Comparison of ENCODE assay signal across 7 mouse cellular contexts in genomic region chr1:75487040-75487404, GRCm38 (mm10). TPM values are rescaled to one million over a fixed set of nuclear protein-coding genes. Genes with fewer than 3 reads are reported as not detected.
A peak's percentile ranks its signal among the peaks of the same experiment; 100 is the strongest.
DNase-seq lines count a peak whose midpoint lies in the region; ATAC-seq and TF ChIP-seq lines count a peak whose summit lies in the region.

No protein-coding gene starts in this region.

- H3K36me3 ChIP-seq in lung, embryonic 15.5 days, result peaks cover 22% of the 10 kb centered on the region
- H3K36me3 ChIP-seq in intestine, postnatal 0 days (ENCODE audit: control insufficient read depth, insufficient read depth), result peaks cover 14% of the 10 kb centered on the region

- H3K27me3 ChIP-seq in lung, embryonic 15.5 days, result peaks cover 74% of the 10 kb centered on the region
- H3K27me3 ChIP-seq in intestine, postnatal 0 days (replicated peaks; ENCODE audit: control insufficient read depth, insufficient read depth, low read length), result peaks cover 21% of the 10 kb centered on the region

- H3K27ac ChIP-seq in lung, embryonic 15.5 days, result no peak overlapping the region
- no peak overlapping the region for H3K27ac ChIP-seq in embryonic fibroblast, embryonic 13.5 days (ENCODE audit: insufficient read depth, low read length)
- H3K27ac ChIP-seq in intestine, postnatal 0 days (ENCODE audit: low read depth, low read length), result no peak overlapping the region
- H3K27ac ChIP-seq in olfactory bulb, adult 2 months (ENCODE audit: insufficient read depth, low read depth, low read length), result no peak overlapping the region

- H3K4me1 ChIP-seq in lung, embryonic 15.5 days, result peaks cover 13% of the 10 kb centered on the region
- no peaks in the 10 kb centered on the region; the same call in 1 of the 2 replicates for H3K4me1 ChIP-seq in embryonic fibroblast, embryonic 13.5 days (ENCODE audit: control insufficient read depth, insufficient read depth, low read length)
- 0 out of 2 replicates have a peak, but pooled peaks cover 5% of the 10 kb centered on the region for H3K4me1 ChIP-seq in intestine, postnatal 0 days (replicated peaks; ENCODE audit: control insufficient read depth, insufficient read depth, low read length)
- peaks cover 30% of the 10 kb centered on the region for H3K4me1 ChIP-seq in olfactory bulb, adult 2 months (ENCODE audit: control insufficient read depth, insufficient read depth, low read length)

- ATAC-seq in lung, embryonic 15.5 days (ENCODE audit: borderline replicate concordance, extremely low read depth, low FRiP score, low TSS enrichment), result no peak
- ATAC-seq in intestine, postnatal 0 days, result no peak

- no peak for TF ChIP-seq CTCF in embryonic fibroblast, embryonic 13.5 days (IDR thresholded peaks at IDR 0.05; ENCODE audit: borderline replicate concordance, insufficient read depth, low read length)
- no peak for TF ChIP-seq CTCF in intestine, postnatal 0 days (IDR thresholded peaks at IDR 0.05; ENCODE audit: low read depth)
- TF ChIP-seq CTCF in olfactory bulb, adult 2 months (IDR thresholded peaks at IDR 0.05; ENCODE audit: insufficient read depth, low read depth, low read length), result no peak

- TF ChIP-seq POLR2A in embryonic fibroblast, embryonic 13.5 days (IDR thresholded peaks at IDR 0.05; ENCODE audit: low read depth, low read length), result no peak
- TF ChIP-seq POLR2A in olfactory bulb, adult 2 months (IDR thresholded peaks at IDR 0.05; ENCODE audit: insufficient read depth, low read depth, low read length), result no peak

- DNase-seq in lung, postnatal 36 days, result no peak
- DNase-seq in gastrocnemius, adult 18-20 months (ENCODE audit: low spot score), result no peak
- DNase-seq in thymus, postnatal 0 days (ENCODE audit: low spot score), result no peak

- no peak overlapping the region for H3K9ac ChIP-seq in lung, embryonic 15.5 days
- no peak overlapping the region for H3K9ac ChIP-seq in intestine, postnatal 0 days (ENCODE audit: low read depth, low read length)

- H3K9me3 ChIP-seq in lung, embryonic 15.5 days, result no peaks in the 10 kb centered on the region
- H3K9me3 ChIP-seq in intestine, postnatal 0 days (ENCODE audit: control insufficient read depth), result no peaks in the 10 kb centered on the region

- H3K4me3 ChIP-seq in lung, embryonic 15.5 days, result peak overlapping the region; percentile 49
- H3K4me3 ChIP-seq in embryonic fibroblast, embryonic 13.5 days (ENCODE audit: insufficient read depth, low read length), result peak overlapping the region; percentile 51
- H3K4me3 ChIP-seq in intestine, postnatal 0 days (ENCODE audit: low read depth, low read length), result peak overlapping the region; percentile 43
- peak overlapping the region; percentile 56 for H3K4me3 ChIP-seq in olfactory bulb, adult 2 months (ENCODE audit: insufficient read depth, low read depth, low read length)

- 2% methylated on average over 13 of the region's 13 CpGs for WGBS in lung, embryonic 15.5 days
- 2% methylated on average over 13 of the region's 13 CpGs for WGBS in intestine, postnatal 0 days
- 3% methylated on average over 13 of the region's 13 CpGs for WGBS in olfactory bulb, adult 2 months

- peak overlapping the region; percentile 80 for H3K4me2 ChIP-seq in lung, embryonic 15.5 days
- H3K4me2 ChIP-seq in intestine, postnatal 0 days (replicated peaks; ENCODE audit: low read depth), result peak overlapping the region; percentile 79

RNA-seq across cellular contexts. Expression of gene Tmem198, which starts 7.7 kb away (rescaled TPM):
- polyA plus RNA-seq in lung, embryonic 15.5 days (2015; fragmentation: Nextera tagmentation; extraction: Ambion mirVana), result 0.65 and 0.82 TPM in 2 replicates
- polyA plus RNA-seq in embryonic fibroblast, embryonic 13.5 days (2011; ENCODE audit: insufficient read length, low read depth, missing spikeins), result 0.70 and 1.2 TPM in 2 replicates
- polyA plus RNA-seq in intestine, postnatal 0 days (2015; fragmentation: Nextera tagmentation; extraction: Ambion mirVana), result 1.3 and 1.6 TPM in 2 replicates
- polyA plus RNA-seq in olfactory bulb, adult 2 months (2012; ENCODE audit: insufficient read depth, insufficient read length, low replicate concordance, missing spikeins), result not detected in 2 replicates
- under 1 TPM in 1 of 2 experiments, not detected in 1; 0.36 TPM for total RNA-seq in gastrocnemius, adult 18-20 months (2021)
- polyA plus RNA-seq in thymus, postnatal 0 days (2015; fragmentation: Nextera tagmentation; extraction: Ambion mirVana), result 0.30 and 0.39 TPM in 2 replicates

RNA-seq across cellular contexts. Expression of gene Chpf, which starts 7.9 kb away (rescaled TPM):
- polyA plus RNA-seq in lung, embryonic 15.5 days (2015; fragmentation: Nextera tagmentation; extraction: Ambion mirVana), result 29.5 and 31.1 TPM in 2 replicates
- polyA plus RNA-seq in embryonic fibroblast, embryonic 13.5 days (2011; ENCODE audit: insufficient read length, low read depth, missing spikeins), result 68.1 and 82.3 TPM in 2 replicates
- polyA plus RNA-seq in intestine, postnatal 0 days (2015; fragmentation: Nextera tagmentation; extraction: Ambion mirVana), result 21.8 and 22.3 TPM in 2 replicates
- polyA plus RNA-seq in olfactory bulb, adult 2 months (2012; ENCODE audit: insufficient read depth, insufficient read length, low replicate concordance, missing spikeins), result not detected in 2 replicates
- 1 to 10 TPM; 3.7 to 4.4 TPM for total RNA-seq in gastrocnemius, adult 18-20 months (2021)
- 10.7 and 11.4 TPM in 2 replicates for polyA plus RNA-seq in thymus, postnatal 0 days (2015; fragmentation: Nextera tagmentation; extraction: Ambion mirVana)

RNA-seq across cellular contexts. Expression of gene Obsl1, which starts 19.2 kb away (rescaled TPM):
- polyA plus RNA-seq in lung, embryonic 15.5 days (2015; fragmentation: Nextera tagmentation; extraction: Ambion mirVana), result 74.0 and 77.9 TPM in 2 replicates
- polyA plus RNA-seq in embryonic fibroblast, embryonic 13.5 days (2011; ENCODE audit: insufficient read length, low read depth, missing spikeins), result 34.9 and 40.0 TPM in 2 replicates
- polyA plus RNA-seq in intestine, postnatal 0 days (2015; fragmentation: Nextera tagmentation; extraction: Ambion mirVana), result 17.1 and 17.6 TPM in 2 replicates
- polyA plus RNA-seq in olfactory bulb, adult 2 months (2012; ENCODE audit: insufficient read depth, insufficient read length, low replicate concordance, missing spikeins), result not detected in 2 replicates
- total RNA-seq in gastrocnemius, adult 18-20 months (2021), result 10 to 100 TPM; 25.0 to 30.0 TPM
- polyA plus RNA-seq in thymus, postnatal 0 days (2015; fragmentation: Nextera tagmentation; extraction: Ambion mirVana), result 9.9 and 10.2 TPM in 2 replicates

RNA-seq across cellular contexts. Expression of gene Inha, which starts 19.9 kb away (rescaled TPM):
- 3.6 and 4.6 TPM in 2 replicates for polyA plus RNA-seq in lung, embryonic 15.5 days (2015; fragmentation: Nextera tagmentation; extraction: Ambion mirVana)
- 3.5 and 5.5 TPM in 2 replicates for polyA plus RNA-seq in embryonic fibroblast, embryonic 13.5 days (2011; ENCODE audit: insufficient read length, low read depth, missing spikeins)
- polyA plus RNA-seq in intestine, postnatal 0 days (2015; fragmentation: Nextera tagmentation; extraction: Ambion mirVana), result 3.2 and 3.3 TPM in 2 replicates
- polyA plus RNA-seq in olfactory bulb, adult 2 months (2012; ENCODE audit: insufficient read depth, insufficient read length, low replicate concordance, missing spikeins), result not detected in 2 replicates
- 1 to 10 TPM; 1.1 to 1.7 TPM for total RNA-seq in gastrocnemius, adult 18-20 months (2021)
- polyA plus RNA-seq in thymus, postnatal 0 days (2015; fragmentation: Nextera tagmentation; extraction: Ambion mirVana), result 1.7 TPM in 2 replicates

RNA-seq across cellular contexts. Expression of gene Stk11ip, which starts 34.3 kb away (rescaled TPM):
- 20.7 and 20.8 TPM in 2 replicates for polyA plus RNA-seq in lung, embryonic 15.5 days (2015; fragmentation: Nextera tagmentation; extraction: Ambion mirVana)
- polyA plus RNA-seq in embryonic fibroblast, embryonic 13.5 days (2011; ENCODE audit: insufficient read length, low read depth, missing spikeins), result 8.7 and 13.4 TPM in 2 replicates
- 9.7 and 11.2 TPM in 2 replicates for polyA plus RNA-seq in intestine, postnatal 0 days (2015; fragmentation: Nextera tagmentation; extraction: Ambion mirVana)
- polyA plus RNA-seq in olfactory bulb, adult 2 months (2012; ENCODE audit: insufficient read depth, insufficient read length, low replicate concordance, missing spikeins), result not detected in 2 replicates
- 1 to 10 TPM; 7.1 to 7.9 TPM for total RNA-seq in gastrocnemius, adult 18-20 months (2021)
- polyA plus RNA-seq in thymus, postnatal 0 days (2015; fragmentation: Nextera tagmentation; extraction: Ambion mirVana), result 13.1 and 14.4 TPM in 2 replicates

Comparison
In these comparisons a context has a peak if more than half of its experiments do, and no peak if none do; other contexts are left out.
1. RNA of gene Chpf, which starts 7.9 kb away (polyA plus RNA-seq): 68.1 to 82.3 TPM in embryonic fibroblast, embryonic 13.5 days, 29.5 to 31.1 TPM in lung, embryonic 15.5 days, 21.8 to 22.3 TPM in intestine, postnatal 0 days and 10.7 to 11.4 TPM in thymus, postnatal 0 days; not detected in olfactory bulb, adult 2 months; every median in the first group is over 10 times any median in the second.
2. RNA of gene Obsl1, which starts 19.2 kb away (polyA plus RNA-seq): 74.0 to 77.9 TPM in lung, embryonic 15.5 days, 34.9 to 40.0 TPM in embryonic fibroblast, embryonic 13.5 days, 17.1 to 17.6 TPM in intestine, postnatal 0 days and 9.9 to 10.2 TPM in thymus, postnatal 0 days; not detected in olfactory bulb, adult 2 months; every median in the first group is over 10 times any median in the second.
3. Peak in every context shown above with its lines, with median percentiles within 50 percentile points of each other: H3K4me3 ChIP-seq.